14 mouse cellular contexts compared by ENCODE assay signal in genomic region chr9:58242696-58243095, GRCm38 (mm10). TPM values are rescaled to one million over a fixed set of nuclear protein-coding genes. Genes with fewer than 3 reads are reported as not detected.
DNase-seq lines count a peak whose midpoint lies in the region; ATAC-seq and TF ChIP-seq lines count a peak whose summit lies in the region.
"Had no signal": no experiment of that assay in that cellular context is flagged by ENCODE, and none has a peak within 500 bp of the region (broad histone marks: within the 10 kb centered on the region; RNA-seq: fewer than 3 reads in every experiment).

No protein-coding gene starts in this region.

- H3K4me1 ChIP-seq in erythroblast, embryonic 14.5 days (ENCODE audit: control insufficient read depth), result peaks cover 70% of the 10 kb centered on the region
- H3K4me1 ChIP-seq in kidney, embryonic 16.5 days (ENCODE audit: insufficient read depth, low read length), result peaks cover 30% of the 10 kb centered on the region
- H3K4me1 ChIP-seq in CH12.LX (ENCODE audit: control insufficient read depth in 1 of 2, insufficient read depth in 2 of 2), result peaks cover 19 to 56% of the 10 kb centered on the region in 2 experiments
- peaks cover 61% of the 10 kb centered on the region for H3K4me1 ChIP-seq in liver, embryonic 15.5 days (replicated peaks)

- peaks cover 91% of the 10 kb centered on the region for H3K36me3 ChIP-seq in erythroblast, embryonic 14.5 days (ENCODE audit: control insufficient read depth)
- H3K36me3 ChIP-seq in kidney, embryonic 16.5 days (ENCODE audit: insufficient read depth, low read length), result peaks cover 9% of the 10 kb centered on the region; the same call in 1 of the 2 replicates
- H3K36me3 ChIP-seq in CH12.LX (replicated peaks in 1 of 2; ENCODE audit: control insufficient read depth in 1 of 2, insufficient read depth in 1 of 2, low read length in 1 of 2), result peaks cover 22 to 61% of the 10 kb centered on the region in 2 experiments
- H3K36me3 ChIP-seq in liver, embryonic 15.5 days (replicated peaks), result peaks cover 66% of the 10 kb centered on the region

- no peak for ATAC-seq in erythroblast, adult 5-6 weeks (replicated peaks; ENCODE audit: low FRiP score, poor library complexity, severe bottlenecking)
- ATAC-seq in kidney, embryonic 16.5 days (ENCODE audit: low FRiP score, low TSS enrichment), result no peak
- no peak for ATAC-seq in liver, embryonic 15.5 days (ENCODE audit: insufficient read depth)

- no peak for TF ChIP-seq POLR2A in CH12.LX (IDR thresholded peaks at IDR 0.05; ENCODE audit: low read depth, low read length)

- dilution Hi-C loops in CH12.LX (cut with MboI; ENCODE audit: extremely low pct_ligation_motif_present, extremely low pct_unique_long_range_greater_than_20kb, low sequenced_read_pairs), result no loop called here

- H3K9me3 ChIP-seq in erythroblast, embryonic 14.5 days (ENCODE audit: control insufficient read depth, low read length), result no peaks in the 10 kb centered on the region
- no peaks in the 10 kb centered on the region for H3K9me3 ChIP-seq in kidney, embryonic 16.5 days (ENCODE audit: low read length)
- no peaks in the 10 kb centered on the region for H3K9me3 ChIP-seq in CH12.LX (replicated peaks; ENCODE audit: low read length)
- no peaks in the 10 kb centered on the region for H3K9me3 ChIP-seq in liver, embryonic 15.5 days (replicated peaks)

- in situ Hi-C loops in CH12.LX (cut with MboI; ENCODE audit: low pct_ligation_motif_present, low pct_unique_long_range_greater_than_20kb, low sequenced_read_pairs), result no loop called here

- H3K27ac ChIP-seq in kidney, embryonic 16.5 days (ENCODE audit: low read length), result peak overlapping the region; percentile 13; the same call in 1 of the 2 replicates
- no peak overlapping the region; the same call in 1 of the 2 replicates for H3K27ac ChIP-seq in CH12.LX (ENCODE audit: insufficient read depth, low read depth)
- H3K27ac ChIP-seq in liver, embryonic 15.5 days (replicated peaks), result no peak overlapping the region; the same call in 1 of the 2 replicates
- H3K27ac ChIP-seq: hindbrain, embryonic 14.5 days had no signal

- TF ChIP-seq CTCF in CH12.LX (conservative IDR thresholded peaks at IDR 0.05 in 1 of 2, IDR thresholded peaks at IDR 0.05 in 1 of 2; ENCODE audit: low read depth in 2 of 2, low read length in 2 of 2), result no peak

- no peak for TF ChIP-seq RAD21 in CH12.LX (IDR thresholded peaks at IDR 0.05; ENCODE audit: low read depth, low read length)

- TF ChIP-seq EP300 in CH12.LX (IDR thresholded peaks at IDR 0.05; ENCODE audit: low read length), result no peak

- no peak for DNase-seq in kidney, postnatal 4 days
- DNase-seq in CH12.LX (ENCODE audit: extremely low read depth), result no peak
- no peak for DNase-seq in urinary bladder, adult 18-20 months (ENCODE audit: low spot score in 2 of 2)
- no peak for DNase-seq in urinary bladder, postnatal 25 days (ENCODE audit: low spot score)
- DNase-seq: adrenal gland, adult 2 months; gastrocnemius, postnatal 25 days; kidney, adult 9 months; lung, postnatal 10 days; midbrain, embryonic 14.5 days had no signal

- no peak overlapping the region for H3K9ac ChIP-seq in kidney, embryonic 16.5 days (replicated peaks; ENCODE audit: low read length)
- H3K9ac ChIP-seq in CH12.LX (ENCODE audit: insufficient read depth, low read depth), result no peak overlapping the region
- no peak overlapping the region for H3K9ac ChIP-seq in liver, embryonic 15.5 days
- H3K9ac ChIP-seq: hindbrain, embryonic 14.5 days had no signal

- no peaks in the 10 kb centered on the region for H3K27me3 ChIP-seq in erythroblast, embryonic 14.5 days (ENCODE audit: control insufficient read depth)
- no peaks in the 10 kb centered on the region for H3K27me3 ChIP-seq in kidney, embryonic 16.5 days (ENCODE audit: insufficient read depth, low read length)
- no peaks in the 10 kb centered on the region for H3K27me3 ChIP-seq in CH12.LX (replicated peaks)
- H3K27me3 ChIP-seq in liver, embryonic 15.5 days, result no peaks in the 10 kb centered on the region

- H3K4me3 ChIP-seq in erythroblast, embryonic 14.5 days (replicated peaks), result peak overlapping the region; percentile 10
- H3K4me3 ChIP-seq in kidney, embryonic 16.5 days (ENCODE audit: low read length), result no peak overlapping the region
- H3K4me3 ChIP-seq in CH12.LX (replicated peaks in 1 of 3; ENCODE audit: low read depth in 2 of 3, low read length in 2 of 3, poor library complexity in 1 of 3), result no peak overlapping the region
- H3K4me3 ChIP-seq in liver, embryonic 15.5 days (replicated peaks), result no peak overlapping the region

- H3K4me2 ChIP-seq in kidney, embryonic 16.5 days (replicated peaks; ENCODE audit: low read depth, low read length), result no peak overlapping the region
- peak overlapping the region; percentile 55; the same call in 1 of the 2 replicates for H3K4me2 ChIP-seq in CH12.LX (ENCODE audit: insufficient read depth, low read depth, poor library complexity, severe bottlenecking)
- peak overlapping the region; percentile 68; the same call in 1 of the 2 replicates for H3K4me2 ChIP-seq in liver, embryonic 15.5 days
- H3K4me2 ChIP-seq: hindbrain, embryonic 14.5 days had no signal

- WGBS in kidney, embryonic 16.5 days, result 77% methylated on average over 5 of the region's 5 CpGs
- 63% methylated on average over 5 of the region's 5 CpGs for WGBS in liver, embryonic 15.5 days (ENCODE audit: insufficient replicate concordance)

- H3K79me2 ChIP-seq in CH12.LX (replicated peaks; ENCODE audit: control insufficient read depth, extremely low read depth, insufficient read depth, poor library complexity, severe bottlenecking), result peaks cover 59% of the 10 kb centered on the region

TF ChIP-seq in CH12.LX, 34 proteins besides CTCF, POLR2A, EP300 and RAD21:
- TF ChIP-seq SIN3A (IDR thresholded peaks at IDR 0.05; ENCODE audit: low read length), result no peak

RNA-seq across cellular contexts. Expression of gene Pml, which starts 6.9 kb away (rescaled TPM):
- 6.8 and 10.8 TPM in 2 replicates for polyA plus RNA-seq in erythroblast, embryonic 14.5 days (2012)
- total RNA-seq in erythroblast, adult 5-6 weeks (2015; ENCODE audit: low replicate concordance), result 43.0 and 50.8 TPM in 2 replicates
- total RNA-seq in erythroblast, adult 5-6 weeks (2017; ENCODE audit: low replicate concordance), result 51.6 and 69.0 TPM in 2 replicates
- polyA plus RNA-seq in kidney, embryonic 16.5 days (2015; fragmentation: Nextera tagmentation; extraction: Ambion mirVana), result 26.7 TPM in 2 replicates
- 21.2 and 26.6 TPM in 2 replicates for total RNA-seq in CH12.LX (2012; rRNA removed)
- total RNA-seq in CH12.LX (2014; rRNA removed), result 6.4 and 8.3 TPM in 2 replicates
- polyA plus RNA-seq in CH12.LX (2012; ENCODE audit: insufficient read length, low read depth), result 54.1 and 56.9 TPM in 2 replicates
- polyA plus RNA-seq in liver, embryonic 15.5 days (2015; fragmentation: Nextera tagmentation; extraction: Ambion mirVana), result 19.3 and 22.0 TPM in 2 replicates

RNA-seq across cellular contexts. Expression of gene Stoml1, which starts 10.3 kb away (rescaled TPM):
- polyA plus RNA-seq in erythroblast, embryonic 14.5 days (2012), result 0.10 TPM in 1 of 2 replicates, not detected in the other
- total RNA-seq in erythroblast, adult 5-6 weeks (2015; ENCODE audit: low replicate concordance), result 1.2 and 8.6 TPM in 2 replicates
- total RNA-seq in erythroblast, adult 5-6 weeks (2017; ENCODE audit: low replicate concordance), result 2.1 and 2.3 TPM in 2 replicates
- polyA plus RNA-seq in kidney, embryonic 16.5 days (2015; fragmentation: Nextera tagmentation; extraction: Ambion mirVana), result 33.8 and 35.8 TPM in 2 replicates
- total RNA-seq in CH12.LX (2012; rRNA removed), result 40.7 and 41.1 TPM in 2 replicates
- 35.3 and 35.4 TPM in 2 replicates for total RNA-seq in CH12.LX (2014; rRNA removed)
- 34.0 and 35.4 TPM in 2 replicates for polyA plus RNA-seq in CH12.LX (2012; ENCODE audit: insufficient read length, low read depth)
- polyA plus RNA-seq in liver, embryonic 15.5 days (2015; fragmentation: Nextera tagmentation; extraction: Ambion mirVana), result 4.1 and 5.0 TPM in 2 replicates

RNA-seq across cellular contexts. Expression of gene Islr2, which starts 38.6 kb away (rescaled TPM):
- polyA plus RNA-seq in erythroblast, embryonic 14.5 days (2012), result not detected in 2 replicates
- total RNA-seq in erythroblast, adult 5-6 weeks (2015; ENCODE audit: low replicate concordance), result not detected in 2 replicates
- total RNA-seq in erythroblast, adult 5-6 weeks (2017; ENCODE audit: low replicate concordance), result not detected in 2 replicates
- polyA plus RNA-seq in kidney, embryonic 16.5 days (2015; fragmentation: Nextera tagmentation; extraction: Ambion mirVana), result 0.17 and 0.23 TPM in 2 replicates
- total RNA-seq in CH12.LX (2012; rRNA removed), result not detected in 2 replicates
- not detected in 2 replicates for total RNA-seq in CH12.LX (2014; rRNA removed)
- polyA plus RNA-seq in CH12.LX (2012; ENCODE audit: insufficient read length, low read depth), result 0.35 TPM in 1 of 2 replicates, not detected in the other
- 0.05 and 0.08 TPM in 2 replicates for polyA plus RNA-seq in liver, embryonic 15.5 days (2015; fragmentation: Nextera tagmentation; extraction: Ambion mirVana)

RNA-seq across cellular contexts. Expression of gene Islr, which starts 38.6 kb away (rescaled TPM):
- not detected in 2 replicates for polyA plus RNA-seq in erythroblast, embryonic 14.5 days (2012)
- 0.63 TPM in 1 of 2 replicates, not detected in the other for total RNA-seq in erythroblast, adult 5-6 weeks (2015; ENCODE audit: low replicate concordance)
- total RNA-seq in erythroblast, adult 5-6 weeks (2017; ENCODE audit: low replicate concordance), result not detected in 2 replicates
- 94.8 and 96.1 TPM in 2 replicates for polyA plus RNA-seq in kidney, embryonic 16.5 days (2015; fragmentation: Nextera tagmentation; extraction: Ambion mirVana)
- total RNA-seq in CH12.LX (2012; rRNA removed), result not detected in 2 replicates
- not detected in 2 replicates for total RNA-seq in CH12.LX (2014; rRNA removed)
- not detected in 2 replicates for polyA plus RNA-seq in CH12.LX (2012; ENCODE audit: insufficient read length, low read depth)
- 4.2 and 4.5 TPM in 2 replicates for polyA plus RNA-seq in liver, embryonic 15.5 days (2015; fragmentation: Nextera tagmentation; extraction: Ambion mirVana)
